Mouse (Mus musculus) limb, embryonic 12.5 days (tissue): ENCODE data around the gene Nme9. TPM values are rescaled to one million over a fixed set of nuclear protein-coding genes. Genes with fewer than 3 reads are reported as not detected.

ENCODE experiments used
- ATAC-seq: fragments of 200-750 bp; cut with Nextera tagmentation; 2 replicates; pipeline ENCODE4 v1.8.0; 2017; ENCODE audit warnings: low read depth, moderate TSS enrichment; ENCODE audit not compliant: insufficient number of reproducible peaks, insufficient read depth, low FRiP score, low TSS enrichment
- H3K27ac ChIP-seq: fragments of 300-500 bp; sonication (generic); 2 replicates; pipeline ENCODE4 v1.5.1; 2016; ENCODE audit warnings: mild to moderate bottlenecking, moderate library complexity
- H3K27me3 ChIP-seq: fragments of 300-500 bp; sonication (generic); 2 replicates; pipeline ENCODE4 v1.6.1; 2016; ENCODE audit warnings: mild to moderate bottlenecking, moderate library complexity
- H3K36me3 ChIP-seq: fragments of 300-500 bp; sonication (generic); 2 replicates; pipeline ENCODE4 v1.6.1; 2016; ENCODE audit warnings: mild to moderate bottlenecking, moderate library complexity
- H3K4me1 ChIP-seq: fragments of 300-500 bp; sonication (generic); replicated peaks from 2 replicates; pipeline ENCODE4 v1.6.1; 2016
- H3K4me2 ChIP-seq: fragments of 300-500 bp; sonication (generic); 2 replicates; pipeline ENCODE4 v1.6.1; 2016; ENCODE audit warnings: mild to moderate bottlenecking, moderate library complexity
- H3K4me3 ChIP-seq: fragments of 300-500 bp; sonication (generic); replicated peaks from 2 replicates; pipeline ENCODE4 v1.5.1; 2016; ENCODE audit warnings: mild to moderate bottlenecking
- H3K9ac ChIP-seq: fragments of 300-500 bp; sonication (generic); replicated peaks from 2 replicates; pipeline ENCODE4 v1.6.1; 2016; ENCODE audit warnings: mild to moderate bottlenecking, moderate library complexity
- H3K9me3 ChIP-seq: fragments of 300-500 bp; sonication (generic); 2 replicates; pipeline ENCODE4 v1.6.1; 2016; ENCODE audit warnings: mild to moderate bottlenecking, moderate library complexity
- WGBS: fragments of 180-500 bp; shearing (Covaris S2); methylation state at CpG from one replicate; pipeline ENCODE4 v1.1.7; 2016; 5-methylcytosine and 5-hydroxymethylcytosine counted together
- polyA plus RNA-seq: library from polyadenylated mRNA; unstranded; fragments of >200 nt; fragmentation: Nextera tagmentation; extraction: Ambion mirVana; gene quantifications from 2 replicates; pipeline ENCODE4 v1.2.1, GENCODE M21; 2016

The Nme9 gene
- not detected in 2 replicates for polyA plus RNA-seq

- H3K27me3 ChIP-seq = peaks cover 18% of the 10 kb centered on the region
- H3K27ac ChIP-seq = no peak within 1 kb of the TSS
- H3K4me1 ChIP-seq = peaks cover 6% of the 10 kb centered on the region; the same call in 1 of the 2 replicates
- 0 out of 2 replicates have a peak, but pooled peaks have one; percentile 39 for ATAC-seq
- H3K36me3 ChIP-seq = no peaks in the 10 kb centered on the region
- H3K9ac ChIP-seq = no peak within 1 kb of the TSS
- H3K9me3 ChIP-seq = no peaks in the 10 kb centered on the region
- H3K4me3 ChIP-seq = no peak within 1 kb of the TSS
- 9% methylated on average over 14 of the region's 14 CpGs for WGBS
- peak within 1 kb of the TSS; percentile 42 for H3K4me2 ChIP-seq
Observed at GRCm38 (mm10) chr9:99451161-99451560, at the start of gene Nme9. Nme9 (plus strand) TSS chr9:99451475.

- Histone ChIP-seq H3K4me3 (no peak overlapping the region), H3K9me3 (no peaks in the 10 kb centered on the region), H3K4me2 (no peak overlapping the region), H3K9ac (no peak overlapping the region), H3K27me3 (no peaks in the 10 kb centered on the region), H3K4me1 (peaks cover 4% of the 10 kb centered on the region; the same call in 1 of the 2 replicates), H3K27ac (no peak overlapping the region), H3K36me3 (0 out of 2 replicates have a peak, but pooled peaks cover 4% of the 10 kb centered on the region)
- no peak for ATAC-seq
- WGBS = 76% methylated on average over 3 of the region's 3 CpGs
Observed at GRCm38 (mm10) chr9:99409280-99409679, 42.0 kb upstream of the Nme9 start.

GRCm38 (mm10) chr9:99411093-99411492 is 40.2 kb upstream of the Nme9 start:
- H3K27ac ChIP-seq = no peak overlapping the region
- no peak overlapping the region for H3K4me2 ChIP-seq
- H3K4me3 ChIP-seq = no peak overlapping the region
- 0 out of 2 replicates have a peak, but pooled peaks cover 4% of the 10 kb centered on the region for H3K36me3 ChIP-seq
- H3K9me3 ChIP-seq = no peaks in the 10 kb centered on the region
- peaks cover 7% of the 10 kb centered on the region for H3K4me1 ChIP-seq
- ATAC-seq = no peak
- WGBS = 84% methylated on average over 5 of the region's 5 CpGs
- H3K9ac ChIP-seq = no peak overlapping the region
- H3K27me3 ChIP-seq = no peaks in the 10 kb centered on the region

GRCm38 (mm10) chr9:99411785-99412184 is 39.5 kb upstream of the Nme9 start:
- H3K4me1 ChIP-seq = peaks cover 9% of the 10 kb centered on the region
- 89% methylated on average over 4 of the region's 4 CpGs for WGBS
- no peak overlapping the region for H3K4me2 ChIP-seq
- H3K9ac ChIP-seq = no peak overlapping the region
- ATAC-seq = no peak
- no peak overlapping the region for H3K27ac ChIP-seq
- no peaks in the 10 kb centered on the region for H3K36me3 ChIP-seq
- H3K4me3 ChIP-seq = no peak overlapping the region
- H3K9me3 ChIP-seq = no peaks in the 10 kb centered on the region
- H3K27me3 ChIP-seq = no peaks in the 10 kb centered on the region

- no peak overlapping the region for H3K4me2 ChIP-seq
- 85% methylated on average over 3 of the region's 3 CpGs for WGBS
- no peaks in the 10 kb centered on the region; the same call in 1 of the 2 replicates for H3K36me3 ChIP-seq
- H3K4me1 ChIP-seq = peaks cover 39% of the 10 kb centered on the region
- no peak overlapping the region for H3K9ac ChIP-seq
- no peaks in the 10 kb centered on the region for H3K9me3 ChIP-seq
- no peak overlapping the region for H3K4me3 ChIP-seq
- no peak for ATAC-seq
- no peak overlapping the region for H3K27ac ChIP-seq
- no peaks in the 10 kb centered on the region for H3K27me3 ChIP-seq
Observed at GRCm38 (mm10) chr9:99416809-99417208, 34.5 kb upstream of the Nme9 start.

- WGBS = 85% methylated on average over 4 of the region's 4 CpGs
- Histone ChIP-seq H3K36me3 (no peaks in the 10 kb centered on the region; the same call in 1 of the 2 replicates), H3K4me1 (peaks cover 45% of the 10 kb centered on the region), H3K4me3 (no peak overlapping the region), H3K4me2 (no peak overlapping the region), H3K9ac (no peak overlapping the region), H3K27me3 (no peaks in the 10 kb centered on the region), H3K27ac (no peak overlapping the region), H3K9me3 (no peaks in the 10 kb centered on the region)
- ATAC-seq = no peak
Observed at GRCm38 (mm10) chr9:99417288-99417846, 33.9 kb upstream of the Nme9 start.

- Histone ChIP-seq H3K36me3 (no peaks in the 10 kb centered on the region; the same call in 1 of the 2 replicates), H3K4me3 (no peak overlapping the region), H3K4me2 (no peak overlapping the region), H3K9me3 (no peaks in the 10 kb centered on the region), H3K27ac (no peak overlapping the region), H3K27me3 (no peaks in the 10 kb centered on the region), H3K9ac (no peak overlapping the region), H3K4me1 (peaks cover 50% of the 10 kb centered on the region)
- no peak for ATAC-seq
- WGBS = 51% methylated on average over 5 of the region's 5 CpGs
Observed at GRCm38 (mm10) chr9:99418377-99418776, 32.9 kb upstream of the Nme9 start.

GRCm38 (mm10) chr9:99419951-99420701 is 31.1 kb upstream of the Nme9 start:
- no peak overlapping the region for H3K9ac ChIP-seq
- no peaks in the 10 kb centered on the region; the same call in 1 of the 2 replicates for H3K36me3 ChIP-seq
- no peaks in the 10 kb centered on the region for H3K9me3 ChIP-seq
- no peaks in the 10 kb centered on the region for H3K27me3 ChIP-seq
- no peak overlapping the region for H3K27ac ChIP-seq
- H3K4me3 ChIP-seq = no peak overlapping the region
- WGBS = 87% methylated on average over 8 of the region's 8 CpGs
- H3K4me1 ChIP-seq = peaks cover 61% of the 10 kb centered on the region
- H3K4me2 ChIP-seq = no peak overlapping the region
- no peak for ATAC-seq

GRCm38 (mm10) chr9:99421914-99422313 is 29.4 kb upstream of the Nme9 start:
- Histone ChIP-seq H3K4me3 (no peak overlapping the region), H3K9ac (no peak overlapping the region), H3K4me1 (peaks cover 65% of the 10 kb centered on the region), H3K27me3 (no peaks in the 10 kb centered on the region), H3K27ac (no peak overlapping the region), H3K4me2 (no peak overlapping the region), H3K36me3 (no peaks in the 10 kb centered on the region; the same call in 1 of the 2 replicates), H3K9me3 (no peaks in the 10 kb centered on the region)
- ATAC-seq = no peak
- WGBS = 67% methylated on average over 3 of the region's 3 CpGs

- peaks cover 51% of the 10 kb centered on the region for H3K4me1 ChIP-seq
- no peaks in the 10 kb centered on the region for H3K9me3 ChIP-seq
- ATAC-seq = peak; percentile 15; the same call in 1 of the 2 replicates
- H3K4me2 ChIP-seq = no peak overlapping the region
- 56% methylated on average over 9 of the region's 9 CpGs for WGBS
- no peak overlapping the region for H3K4me3 ChIP-seq
- H3K27me3 ChIP-seq = no peaks in the 10 kb centered on the region
- no peaks in the 10 kb centered on the region; the same call in 1 of the 2 replicates for H3K36me3 ChIP-seq
- peak overlapping the region; percentile 47; the same call in 1 of the 2 replicates for H3K27ac ChIP-seq
- H3K9ac ChIP-seq = no peak overlapping the region
Observed at GRCm38 (mm10) chr9:99423692-99424573, 27.3 kb upstream of the Nme9 start.

GRCm38 (mm10) chr9:99424574-99424863 is 26.8 kb upstream of the Nme9 start:
- no peaks in the 10 kb centered on the region for H3K9me3 ChIP-seq
- no peak overlapping the region for H3K4me2 ChIP-seq
- H3K27me3 ChIP-seq = no peaks in the 10 kb centered on the region
- no peaks in the 10 kb centered on the region; the same call in 1 of the 2 replicates for H3K36me3 ChIP-seq
- ATAC-seq = peak; percentile 9; the same call in 1 of the 2 replicates
- peak overlapping the region; percentile 47; the same call in 1 of the 2 replicates for H3K27ac ChIP-seq
- no peak overlapping the region for H3K4me3 ChIP-seq
- H3K4me1 ChIP-seq = peaks cover 53% of the 10 kb centered on the region
- no peak overlapping the region for H3K9ac ChIP-seq
- WGBS = 50% methylated on average over 4 of the region's 4 CpGs
